Mouse (Mus musculus) adrenal gland, adult (tissue): ENCODE measurements around the gene Utp11.

Source experiments
- DNase-seq, 2 experiments: peaks; one replicate each; pipeline ENCODE4 v3.0.0; 2022 to 2023; ENCODE audit warnings: low spot score in 1 of 2; ENCODE audit not compliant: inconsistent age in 2 of 2

The Utp11 gene

DNA sequence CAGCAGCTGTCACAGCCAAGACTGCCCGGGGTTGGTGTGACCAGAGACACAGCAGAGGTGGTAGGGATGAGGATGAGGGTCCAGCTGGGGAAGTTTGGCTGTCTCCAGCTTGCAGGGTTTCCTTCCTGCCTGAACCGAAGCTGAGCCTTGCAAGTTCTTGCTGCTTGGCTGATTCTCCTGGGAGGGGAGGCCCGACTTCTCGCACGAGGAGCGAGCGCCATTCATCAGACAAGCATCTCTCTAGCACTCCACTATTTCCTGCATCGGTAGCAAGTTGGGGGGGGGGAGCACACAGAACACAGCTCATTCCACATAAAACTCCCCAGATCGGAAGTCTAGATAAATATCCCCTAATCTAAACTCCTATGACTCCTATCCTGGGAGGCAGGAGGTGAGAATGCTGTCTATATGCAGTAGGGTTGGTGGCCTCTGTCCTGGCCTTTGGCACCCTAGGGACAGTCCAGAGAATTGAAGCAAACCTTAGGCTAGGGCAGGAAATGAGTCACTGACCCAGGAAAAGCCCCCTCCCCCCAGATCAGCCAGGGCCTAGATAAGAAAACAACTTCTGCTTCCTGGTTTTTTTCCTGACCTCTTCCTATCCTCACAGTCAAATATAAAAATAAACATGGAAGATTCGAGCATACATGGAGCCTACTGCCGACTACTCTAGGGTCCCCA lies 11.5 kb upstream of the Utp11 start:
- DNase-seq = peak; percentile 48 to 73

DNA sequence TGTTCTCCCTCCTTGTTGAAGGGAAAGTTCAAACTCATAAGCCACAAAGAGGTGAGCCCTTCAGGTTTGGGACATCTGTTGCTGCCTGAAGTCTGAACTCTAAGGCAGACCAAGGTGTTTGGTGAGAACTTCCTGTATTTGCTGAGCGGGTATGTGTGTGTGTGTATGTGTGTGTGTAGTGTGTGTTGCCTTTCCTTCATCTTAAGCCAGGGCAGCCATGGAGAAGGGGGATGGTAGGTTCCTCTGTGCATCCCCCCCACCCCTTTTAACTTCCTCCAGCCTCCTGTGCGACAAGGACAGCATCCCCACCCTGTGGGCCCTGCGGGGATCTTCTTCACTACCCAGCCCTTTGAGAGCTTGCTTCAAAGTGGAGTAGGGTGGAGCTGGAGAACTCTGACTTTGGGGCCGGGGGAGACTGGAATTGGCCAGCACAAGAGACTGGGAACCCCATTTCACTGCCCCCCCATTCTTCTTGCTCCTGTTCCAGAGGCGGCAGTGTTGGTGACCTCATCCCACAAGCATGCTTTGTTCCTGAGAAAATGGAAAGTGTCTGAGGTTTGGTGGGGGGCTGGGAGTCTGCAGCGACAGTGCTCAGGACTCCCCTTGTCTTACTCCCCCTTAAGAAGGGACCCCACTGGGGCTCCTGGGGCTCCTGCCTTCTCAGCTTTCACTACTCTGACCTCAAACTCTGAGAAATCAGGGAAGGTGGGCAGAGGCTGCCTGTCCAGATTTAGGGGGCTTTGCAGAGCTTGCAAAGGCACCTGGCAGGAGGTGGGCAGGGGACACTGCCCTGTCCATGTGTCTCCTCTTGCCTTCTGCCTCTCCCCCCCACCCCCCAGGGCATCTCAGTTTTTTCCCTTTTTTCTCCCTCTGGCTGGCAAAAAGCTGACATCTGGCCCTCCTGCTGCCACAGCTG lies 10.7 kb upstream of the Utp11 start:
- DNase-seq = peak; percentile 65 to 77

DNA sequence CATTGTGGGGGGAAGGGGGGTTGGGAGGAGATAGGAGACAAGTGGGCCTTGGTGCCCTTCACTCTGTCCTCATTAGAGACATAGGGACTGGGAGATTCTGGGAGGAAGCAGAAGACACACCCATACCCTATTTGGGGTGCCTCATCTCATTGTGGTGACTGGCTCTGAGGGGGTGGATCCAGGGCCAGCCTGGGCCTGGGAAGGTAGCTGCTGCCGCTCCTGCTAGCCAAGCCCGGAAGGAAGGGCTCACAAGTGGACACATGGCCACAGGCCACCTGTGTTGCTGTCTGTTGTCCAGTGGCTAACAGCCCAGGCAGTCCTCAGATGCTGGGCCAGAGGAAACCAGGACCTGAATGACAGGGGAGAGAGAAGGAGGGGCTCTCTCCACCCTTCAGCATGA lies 10.0 kb upstream of the Utp11 start:
- DNase-seq = peak in 1 of 2 experiments; percentile 62

GRCm38 (mm10) chr4:124701916-124702315 lies 8.5 kb upstream of the Utp11 start:
- no peak for DNase-seq

DNA sequence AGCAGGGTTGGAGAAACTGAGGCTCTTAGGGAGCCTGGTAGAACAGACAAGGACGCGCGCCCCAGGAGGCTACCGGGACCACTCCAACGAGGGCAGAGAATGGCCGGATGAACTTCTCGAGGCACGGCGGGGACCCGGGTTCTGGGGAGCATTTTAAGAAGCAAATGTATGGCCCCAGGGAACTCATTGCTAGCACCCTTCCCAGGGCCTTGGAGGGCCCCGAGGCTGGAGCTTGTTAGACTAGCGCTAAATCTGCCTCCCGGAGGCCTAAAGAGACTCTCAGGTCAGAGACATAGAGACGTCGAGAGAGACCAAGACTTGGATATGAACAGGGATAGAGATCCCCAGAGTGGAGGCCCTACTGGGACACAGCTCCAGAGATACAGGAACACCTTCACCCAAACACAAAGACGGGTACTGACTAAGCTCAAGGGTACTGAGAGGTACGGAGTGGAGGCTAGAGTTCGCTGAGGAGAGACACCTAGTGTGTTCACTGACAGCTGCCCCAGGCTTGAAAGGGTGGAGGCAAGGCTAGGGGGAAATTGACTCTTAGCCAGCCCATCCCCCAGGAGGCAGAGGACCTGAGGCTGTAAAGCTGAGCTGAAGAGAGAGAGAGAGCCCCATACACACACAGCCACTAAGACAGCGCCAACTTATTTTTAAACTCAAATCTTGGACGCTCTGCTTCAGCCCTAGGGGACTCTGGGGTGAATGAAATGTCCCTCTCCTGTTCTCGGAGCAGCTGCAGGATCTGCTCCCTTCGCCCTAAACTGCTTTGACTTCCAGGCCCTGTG lies 7.8 kb upstream of the Utp11 start:
- DNase-seq = peak; percentile 40 to 71

- peak; percentile 73 to 87 for DNase-seq
Observed at GRCm38 (mm10) chr4:124700248-124700971, 7.0 kb upstream of the Utp11 start, which contains the start of gene Fhl3. Gene Fhl3 (plus strand): TSS chr4:124700701.

- DNase-seq = peak in 1 of 2 experiments; percentile 69
Observed at GRCm38 (mm10) chr4:124699791-124700190, 6.4 kb upstream of the Utp11 start.

GRCm38 (mm10) chr4:124695786-124696516 lies 2.6 kb upstream of the Utp11 start:
- no peak for DNase-seq

DNA sequence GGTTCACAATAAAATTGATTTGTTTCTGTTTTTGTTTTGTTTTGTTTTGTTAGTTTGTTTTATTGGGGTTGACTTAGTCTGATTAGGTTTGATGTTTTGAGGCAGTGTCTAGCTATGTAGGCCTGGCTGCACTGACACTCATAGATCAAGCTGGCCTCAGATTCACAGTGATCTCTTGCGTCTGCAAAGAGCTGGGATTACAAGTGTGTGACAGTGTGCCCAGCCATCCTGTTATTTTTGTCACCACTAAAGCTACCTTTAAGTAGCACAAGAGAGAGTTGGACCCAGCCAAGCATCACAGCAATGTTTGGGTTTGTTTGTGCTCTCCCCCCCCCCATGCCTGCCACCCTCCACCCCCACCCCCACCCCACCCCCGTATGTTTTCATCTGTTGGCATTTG lies 1.2 kb upstream of the Utp11 start:
- no peak for DNase-seq

DNA sequence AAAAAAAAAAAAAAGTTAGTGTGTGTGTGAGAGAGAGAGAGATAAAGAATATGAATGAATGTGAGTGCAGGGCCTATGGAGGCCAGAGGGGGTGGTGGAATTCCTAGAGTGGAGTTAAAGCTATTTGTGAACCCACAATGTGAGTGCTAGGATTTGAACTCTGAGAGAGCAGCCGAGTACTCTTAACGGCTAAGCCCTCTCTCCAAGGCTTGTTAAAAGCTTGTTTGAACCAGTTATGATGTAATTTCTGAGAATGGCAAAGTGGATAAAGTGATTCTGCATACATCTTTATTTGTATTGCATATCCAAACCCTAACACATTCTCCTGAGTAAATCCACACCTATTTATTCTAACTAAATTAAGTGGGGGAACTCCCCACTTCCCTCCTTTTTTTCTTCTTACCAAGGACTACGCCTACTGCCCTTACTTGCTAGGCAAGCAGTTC lies 961 bp downstream of the Utp11 start:
- no peak for DNase-seq

DNA sequence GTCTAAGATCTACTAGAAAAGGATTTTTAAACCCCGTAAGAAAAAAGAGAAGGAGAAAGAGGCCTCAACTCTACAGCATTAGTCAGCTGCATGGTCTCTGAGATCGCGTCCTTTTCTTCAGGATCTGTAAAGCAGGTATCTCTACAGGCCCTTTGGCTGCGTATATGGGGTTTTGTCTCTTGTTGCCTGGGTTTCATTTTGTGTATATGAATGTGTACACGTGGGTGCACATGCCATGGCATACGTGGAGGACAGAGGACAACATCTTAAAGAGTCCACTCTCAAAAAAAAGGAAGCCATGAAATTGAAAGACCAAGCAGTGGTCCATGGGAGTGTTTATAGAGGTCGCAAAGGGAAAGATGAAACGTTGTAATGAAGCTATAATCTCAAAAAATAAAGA lies 1.9 kb downstream of the Utp11 start:
- no peak for DNase-seq

GRCm38 (mm10) chr4:124685897-124686402 lies 7.5 kb downstream of the Utp11 start:
- peak; percentile 55 to 89 for DNase-seq

DNA sequence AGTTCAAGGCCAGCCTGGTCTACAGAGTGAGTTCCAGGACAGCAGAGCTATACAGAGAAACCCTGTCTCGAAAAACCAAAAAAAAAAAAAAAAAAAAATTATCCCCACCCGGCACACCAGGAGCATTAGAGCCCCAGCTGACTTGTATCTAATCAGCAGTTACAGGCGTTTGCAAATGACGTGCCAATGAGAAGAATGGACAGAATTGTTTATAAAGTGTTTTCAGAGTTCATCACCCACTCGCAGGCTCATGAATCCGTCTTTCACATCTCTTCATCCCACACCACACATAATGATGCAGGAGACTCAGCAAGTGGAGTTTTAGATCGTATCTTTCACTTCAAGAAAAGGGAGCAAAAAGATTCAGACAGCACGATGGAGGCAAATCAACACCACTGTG lies 7.9 kb downstream of the Utp11 start:
- DNase-seq = no peak

GRCm38 (mm10) chr4:124685004-124685403 lies 8.4 kb downstream of the Utp11 start:
- no peak for DNase-seq

DNA sequence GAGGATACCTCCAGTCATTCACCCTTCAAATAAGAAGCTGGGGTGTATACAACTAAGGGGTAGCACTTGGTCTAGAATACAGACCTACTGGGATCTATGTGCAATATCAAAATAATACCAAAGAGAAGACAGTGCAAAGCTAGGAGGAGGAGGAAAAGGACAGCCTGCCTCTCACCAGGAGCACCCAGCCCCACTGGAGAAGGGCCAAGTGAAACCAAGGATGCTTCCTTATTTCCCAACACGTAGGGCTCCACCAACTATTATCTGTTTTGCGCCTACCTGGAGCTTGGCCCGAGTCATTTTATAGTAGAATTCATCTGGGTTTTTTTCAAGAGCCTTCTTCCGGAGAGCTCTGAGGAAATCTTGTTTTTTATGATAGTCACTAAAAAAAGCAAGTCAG lies 9.9 kb downstream of the Utp11 start:
- DNase-seq = no peak

GRCm38 (mm10) chr4:124682270-124682669 lies 11.1 kb downstream of the Utp11 start:
- peak in 1 of 2 experiments; percentile 61 for DNase-seq

DNA sequence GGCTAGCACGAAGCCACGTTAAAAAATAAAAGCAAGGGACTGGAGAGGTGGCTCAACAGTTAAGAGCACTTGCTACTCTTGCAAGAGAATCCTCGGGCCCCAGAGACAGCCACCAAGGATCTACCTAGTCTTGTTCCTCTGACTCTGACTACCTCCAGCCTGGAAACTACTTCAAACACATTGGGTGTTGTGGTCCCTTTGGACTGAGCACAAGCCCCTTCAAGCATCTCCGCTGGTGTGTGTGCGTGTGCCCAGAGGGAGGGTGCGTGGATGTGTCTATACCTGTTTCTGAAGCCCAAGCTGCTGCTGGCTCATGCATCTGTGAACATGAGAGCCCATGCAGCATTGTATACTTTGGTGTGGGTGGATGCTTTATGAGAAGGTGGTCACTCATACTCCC lies 17.4 kb downstream of the Utp11 start:
- DNase-seq = no peak

DNA sequence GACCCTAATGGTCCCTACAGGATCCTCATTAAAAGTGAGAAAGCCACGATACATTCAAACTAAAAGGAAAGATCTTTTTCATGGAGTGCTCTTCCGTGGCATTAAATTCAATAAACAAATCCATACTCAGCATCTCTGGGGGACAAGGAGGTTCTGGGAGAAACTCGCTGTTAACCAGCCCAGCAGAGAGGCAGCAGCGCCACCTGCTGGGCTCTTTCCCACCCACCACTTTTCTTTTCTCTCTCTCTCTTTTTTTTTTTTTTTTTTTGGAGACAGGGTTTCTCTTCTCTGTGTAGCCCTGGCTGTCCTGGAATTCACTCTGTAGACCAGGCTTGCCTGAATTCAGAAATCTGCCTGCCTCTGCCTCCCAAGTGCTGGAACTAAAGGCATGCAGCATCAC lies 18.4 kb downstream of the Utp11 start:
- DNase-seq = peak in 1 of 2 experiments; percentile 77

- no peak for DNase-seq
Observed at GRCm38 (mm10) chr4:124674334-124675032, 18.9 kb downstream of the Utp11 start.
